Mouse (Mus musculus): ENCODE data around the gene Trank1. TPM values are rescaled to one million over a fixed set of nuclear protein-coding genes. Genes with fewer than 3 reads are reported as not detected.

Trank1 gene
- total and polyA plus RNA-seq, 3 experiments: 0.04 TPM; not detected in 2

DNA sequence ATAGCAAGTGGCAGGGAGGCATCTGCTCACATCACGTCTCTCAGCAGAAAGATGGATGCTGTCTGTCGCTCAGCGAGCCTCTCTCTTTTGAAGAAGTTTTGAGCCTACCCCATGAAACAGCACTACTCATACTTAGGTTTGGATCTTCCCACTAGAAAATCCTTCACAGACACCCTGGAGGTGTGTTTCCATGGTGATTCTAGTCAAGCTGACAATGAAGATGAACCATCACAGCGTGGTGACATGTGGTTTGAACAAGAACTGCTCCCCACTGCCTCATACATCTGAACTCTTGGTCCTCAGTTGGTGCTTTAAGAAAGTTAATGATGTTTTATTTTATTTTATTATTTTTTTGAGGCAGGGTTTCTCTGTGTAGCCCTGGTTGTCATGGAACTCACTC is 114.4 kb downstream of the Trank1 start:
- Histone ChIP-seq H3K79me2 (replicated peaks; ENCODE audit: control insufficient read depth, insufficient read depth, low read length) (no peaks in the 10 kb centered on the region), H3K4me3 (no peak overlapping the region), H3K9ac (ENCODE audit: low read depth, low read length) (no peak overlapping the region), H3K27ac (no peak overlapping the region), H3K4me1 (ENCODE audit: control insufficient read depth, insufficient read depth, low read length) (no peaks in the 10 kb centered on the region; the same call in 1 of the 2 replicates), H3K36me3 (ENCODE audit: control insufficient read depth, insufficient read depth, low read length) (no peaks in the 10 kb centered on the region), H3K27me3 (ENCODE audit: control insufficient read depth, insufficient read depth, low read length) (no peaks in the 10 kb centered on the region)
- DNase-seq: peak in 1 of 2 experiments; percentile 1
- intact Hi-C loops (cut with DNase I): no loop called here
- TF ChIP-seq CTCF (IDR thresholded peaks at IDR 0.05): no peak
- no peak for TF ChIP-seq EP300 (IDR thresholded peaks at IDR 0.05; ENCODE audit: insufficient read depth, low read depth, low read length)
- TF ChIP-seq POLR2A (IDR thresholded peaks at IDR 0.05; ENCODE audit: insufficient read depth, low read depth, low read length): no peak
- 90% methylated on average over 4 of the region's 4 CpGs for WGBS

DNA sequence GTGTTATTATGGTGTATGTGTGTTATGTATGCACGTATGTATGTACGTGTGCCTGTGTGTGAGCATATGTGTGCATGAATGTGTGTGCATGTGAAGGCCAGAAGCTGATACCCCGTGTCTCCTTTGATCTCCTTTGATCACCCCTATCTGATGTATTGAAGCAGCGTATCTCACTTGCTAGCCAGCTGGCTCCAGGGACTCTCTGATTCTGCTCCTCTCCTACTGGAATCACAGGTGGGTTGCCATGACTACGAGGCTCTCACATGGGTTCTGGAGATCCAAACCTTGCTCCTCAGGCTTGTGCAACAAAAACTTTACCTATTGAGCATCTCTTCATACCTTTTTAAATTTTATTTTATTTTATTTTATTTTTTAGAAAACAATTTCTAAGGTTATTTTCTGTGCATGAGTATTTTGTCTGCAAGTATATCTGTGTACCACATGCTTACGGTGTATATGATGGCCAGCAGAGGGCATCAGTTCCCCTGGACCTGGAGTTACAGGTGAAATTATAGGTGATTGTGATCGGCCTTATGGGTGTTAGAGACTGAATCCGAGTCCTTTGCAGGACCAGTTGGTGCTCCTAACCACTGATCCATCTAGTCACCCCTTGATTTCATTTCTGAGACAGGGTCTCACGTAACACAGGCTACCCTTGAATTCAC is 116.5 kb downstream of the Trank1 start:
- intact Hi-C loops (cut with DNase I): no loop called here

GRCm38 (mm10) chr9:111428698-111429362 is 117.3 kb downstream of the Trank1 start:
- Histone ChIP-seq H3K79me2 (replicated peaks; ENCODE audit: control insufficient read depth, insufficient read depth, low read length) (no peaks in the 10 kb centered on the region), H3K27ac (no peak overlapping the region), H3K9ac (ENCODE audit: low read depth, low read length) (no peak overlapping the region), H3K27me3 (ENCODE audit: control insufficient read depth, insufficient read depth, low read length) (no peaks in the 10 kb centered on the region), H3K36me3 (ENCODE audit: control insufficient read depth, insufficient read depth, low read length) (no peaks in the 10 kb centered on the region), H3K4me1 (ENCODE audit: control insufficient read depth, insufficient read depth, low read length) (no peaks in the 10 kb centered on the region; the same call in 1 of the 2 replicates), H3K4me3 (no peak overlapping the region)
- intact Hi-C loops (cut with DNase I): no loop called here
- WGBS: 52% methylated on average over 8 of the region's 8 CpGs
- TF ChIP-seq POLR2A (IDR thresholded peaks at IDR 0.05; ENCODE audit: insufficient read depth, low read depth, low read length) (no peak), EP300 (IDR thresholded peaks at IDR 0.05; ENCODE audit: insufficient read depth, low read depth, low read length) (no peak), CTCF (IDR thresholded peaks at IDR 0.05) (no peak)
- peak in 1 of 2 experiments; percentile 20 for DNase-seq

More for the DNA sequence above, 116.5 kb downstream of the Trank1 start:
- Histone ChIP-seq H3K27ac (no peak overlapping the region), H3K27me3 (ENCODE audit: control insufficient read depth, insufficient read depth, low read length) (no peaks in the 10 kb centered on the region), H3K4me3 (no peak overlapping the region), H3K79me2 (replicated peaks; ENCODE audit: control insufficient read depth, insufficient read depth, low read length) (no peaks in the 10 kb centered on the region), H3K9ac (ENCODE audit: low read depth, low read length) (no peak overlapping the region), H3K4me1 (ENCODE audit: control insufficient read depth, insufficient read depth, low read length) (no peaks in the 10 kb centered on the region; the same call in 1 of the 2 replicates), H3K36me3 (ENCODE audit: control insufficient read depth, insufficient read depth, low read length) (no peaks in the 10 kb centered on the region)
- WGBS: 91% methylated on average over 9 of the region's 9 CpGs
- DNase-seq: peak in 1 of 2 experiments; percentile 1
- TF ChIP-seq EP300 (IDR thresholded peaks at IDR 0.05; ENCODE audit: insufficient read depth, low read depth, low read length): no peak
- TF ChIP-seq POLR2A (IDR thresholded peaks at IDR 0.05; ENCODE audit: insufficient read depth, low read depth, low read length): no peak
- TF ChIP-seq CTCF (IDR thresholded peaks at IDR 0.05): peak; percentile 29

- WGBS: 42% methylated on average over 2 of the region's 2 CpGs
- intact Hi-C loops (cut with DNase I): no loop called here
- Histone ChIP-seq H3K4me1 (ENCODE audit: control insufficient read depth, insufficient read depth, low read length) (no peaks in the 10 kb centered on the region; the same call in 1 of the 2 replicates), H3K4me3 (no peak overlapping the region), H3K79me2 (replicated peaks; ENCODE audit: control insufficient read depth, insufficient read depth, low read length) (no peaks in the 10 kb centered on the region), H3K36me3 (ENCODE audit: control insufficient read depth, insufficient read depth, low read length) (no peaks in the 10 kb centered on the region), H3K27me3 (ENCODE audit: control insufficient read depth, insufficient read depth, low read length) (no peaks in the 10 kb centered on the region), H3K27ac (no peak overlapping the region), H3K9ac (ENCODE audit: low read depth, low read length) (no peak overlapping the region)
- no peak for TF ChIP-seq POLR2A (IDR thresholded peaks at IDR 0.05; ENCODE audit: insufficient read depth, low read depth, low read length)
- no peak for TF ChIP-seq EP300 (IDR thresholded peaks at IDR 0.05; ENCODE audit: insufficient read depth, low read depth, low read length)
- no peak for TF ChIP-seq CTCF (IDR thresholded peaks at IDR 0.05)
- DNase-seq: no peak
Measured at GRCm38 (mm10) chr9:111429363-111429750, 117.8 kb downstream of the Trank1 start.

DNA sequence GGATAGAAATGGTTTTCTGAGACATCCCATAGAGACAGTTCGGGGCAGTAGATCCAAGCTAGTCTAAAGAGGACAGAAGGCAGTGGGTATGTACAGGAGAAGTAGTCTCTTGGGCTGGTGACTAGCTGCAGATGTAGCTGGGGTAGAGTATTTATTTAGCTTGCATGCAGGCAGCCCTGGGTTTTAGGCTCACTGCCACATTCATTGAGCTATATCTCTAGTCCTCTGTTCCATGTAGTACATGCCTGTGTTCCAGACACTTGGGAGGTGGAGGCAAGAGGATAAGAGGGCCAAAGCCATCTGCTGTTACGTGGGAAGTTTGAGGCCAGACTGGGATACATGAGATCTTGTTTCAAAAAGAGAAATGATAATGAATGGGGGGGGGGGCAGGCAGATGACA is 123.9 kb downstream of the Trank1 start:
- no peak overlapping the region for H3K4me3 ChIP-seq
- no peak overlapping the region for H3K9ac ChIP-seq (ENCODE audit: low read depth, low read length)
- WGBS: 68% methylated on average over 2 of the region's 2 CpGs

More for the DNA sequence above, 123.9 kb downstream of the Trank1 start:
- intact Hi-C loops (cut with DNase I): no loop called here
- Histone ChIP-seq H3K27me3 (ENCODE audit: control insufficient read depth, insufficient read depth, low read length) (peaks cover 3% of the 10 kb centered on the region), H3K79me2 (replicated peaks; ENCODE audit: control insufficient read depth, insufficient read depth, low read length) (no peaks in the 10 kb centered on the region), H3K27ac (no peak overlapping the region), H3K36me3 (ENCODE audit: control insufficient read depth, insufficient read depth, low read length) (no peaks in the 10 kb centered on the region), H3K4me1 (ENCODE audit: control insufficient read depth, insufficient read depth, low read length) (no peaks in the 10 kb centered on the region)
- no peak for TF ChIP-seq EP300 (IDR thresholded peaks at IDR 0.05; ENCODE audit: insufficient read depth, low read depth, low read length)
- no peak for TF ChIP-seq CTCF (IDR thresholded peaks at IDR 0.05)
- TF ChIP-seq POLR2A (IDR thresholded peaks at IDR 0.05; ENCODE audit: insufficient read depth, low read depth, low read length): no peak
- no peak for DNase-seq

Data from heart, adult 2 months (tissue).